Mouse (Mus musculus) neural tube, embryonic 14.5 days (tissue): ENCODE measurements around the gene Kdm2b. TPM values are rescaled to one million over a fixed set of nuclear protein-coding genes. Genes with fewer than 3 reads are reported as not detected.

Experiments
- ATAC-seq: fragments of 200-750 bp; cut with Nextera tagmentation; 2 replicates; pipeline ENCODE4 v1.8.0; 2017; ENCODE audit warnings: low read depth, mild to moderate bottlenecking, moderate TSS enrichment, moderate library complexity
- H3K27ac ChIP-seq: fragments of 300-500 bp; sonication (generic); 2 replicates; pipeline ENCODE4 v1.5.1; 2014; ENCODE audit warnings: low read depth, mild to moderate bottlenecking, control low read depth, low read length, moderate library complexity, mixed read lengths
- H3K27me3 ChIP-seq: fragments of 300-500 bp; sonication (generic); 2 replicates; pipeline ENCODE4 v1.6.1; 2014; ENCODE audit warnings: low read length; ENCODE audit not compliant: control insufficient read depth, insufficient read depth
- H3K36me3 ChIP-seq: fragments of 300-500 bp; sonication (generic); 2 replicates; pipeline ENCODE4 v1.6.1; 2014; ENCODE audit warnings: low read length, mixed read lengths; ENCODE audit not compliant: control insufficient read depth, insufficient read depth
- H3K4me1 ChIP-seq: fragments of 300-500 bp; sonication (generic); 2 replicates; pipeline ENCODE4 v1.6.1; 2014; ENCODE audit warnings: low read length; ENCODE audit not compliant: control insufficient read depth, insufficient read depth
- H3K4me2 ChIP-seq: fragments of 300-500 bp; sonication (generic); 2 replicates; pipeline ENCODE4 v1.6.1; 2014; ENCODE audit warnings: mild to moderate bottlenecking, low read depth, low read length, control low read depth
- H3K4me3 ChIP-seq: fragments of 300-500 bp; sonication (generic); 2 replicates; pipeline ENCODE4 v1.5.1; 2014; ENCODE audit warnings: low read depth, low read length, control low read depth, mixed read lengths
- H3K9ac ChIP-seq: fragments of 300-500 bp; sonication (generic); replicated peaks from 2 replicates; pipeline ENCODE4 v1.6.1; 2014; ENCODE audit warnings: low read depth, mild to moderate bottlenecking, control low read depth, low read length, mixed read lengths
- H3K9me3 ChIP-seq: fragments of 300-500 bp; sonication (generic); 2 replicates; pipeline ENCODE4 v1.6.1; 2016; ENCODE audit warnings: low read length; ENCODE audit not compliant: control insufficient read depth
- WGBS: fragments of 180-500 bp; shearing (Covaris S2); extraction: QIAGEN DNeasy Blood & Tissue Kit; methylation state at CpG from one replicate; pipeline ENCODE4 v1.1.7; 2014; 5-methylcytosine and 5-hydroxymethylcytosine counted together
- polyA plus RNA-seq: library from polyadenylated mRNA; unstranded; fragments of >200 nt; fragmentation: Nextera tagmentation; extraction: Ambion mirVana; gene quantifications from 2 replicates; pipeline ENCODE4 v1.2.1, GENCODE M21; 2014

The Kdm2b gene
- polyA plus RNA-seq, 1 experiment from 2014 or later: 82.7 TPM

- Histone ChIP-seq H3K4me2 (peak overlapping the region; percentile 90), H3K4me1 (peaks cover 17% of the 10 kb centered on the region), H3K4me3 (peak overlapping the region; percentile 85), H3K36me3 (no peaks in the 10 kb centered on the region), H3K27me3 (no peaks in the 10 kb centered on the region), H3K9ac (peak overlapping the region; percentile 93), H3K27ac (peak overlapping the region; percentile 96), H3K9me3 (no peaks in the 10 kb centered on the region)
- WGBS: under 1% methylated on average over 75 of the region's 120 CpGs
- ATAC-seq: peak; percentile 97
Observed at GRCm38 (mm10) chr5:122899777-122900557, 89.7 kb downstream of the Kdm2b start.

GRCm38 (mm10) chr5:122898963-122899776 lies 90.5 kb downstream of the Kdm2b start:
- peak overlapping the region; percentile 85 for H3K4me3 ChIP-seq
- H3K27ac ChIP-seq: peak overlapping the region; percentile 96
- 2% methylated on average over 45 of the region's 45 CpGs for WGBS
- H3K27me3 ChIP-seq: no peaks in the 10 kb centered on the region
- peak overlapping the region; percentile 93 for H3K9ac ChIP-seq
- H3K9me3 ChIP-seq: no peaks in the 10 kb centered on the region
- H3K36me3 ChIP-seq: no peaks in the 10 kb centered on the region
- ATAC-seq: no peak
- peaks cover 17% of the 10 kb centered on the region for H3K4me1 ChIP-seq
- H3K4me2 ChIP-seq: peak overlapping the region; percentile 90

- peak overlapping the region; percentile 90 for H3K4me2 ChIP-seq
- no peak overlapping the region for H3K27ac ChIP-seq
- WGBS: 86% methylated on average over 6 of the region's 6 CpGs
- no peak overlapping the region for H3K9ac ChIP-seq
- peaks cover 17% of the 10 kb centered on the region for H3K4me1 ChIP-seq
- no peak for ATAC-seq
- no peaks in the 10 kb centered on the region for H3K36me3 ChIP-seq
- H3K27me3 ChIP-seq: no peaks in the 10 kb centered on the region
- no peaks in the 10 kb centered on the region for H3K9me3 ChIP-seq
- H3K4me3 ChIP-seq: no peak overlapping the region
Observed at GRCm38 (mm10) chr5:122898153-122898552, 91.5 kb downstream of the Kdm2b start.

- WGBS: 83% methylated on average over 4 of the region's 4 CpGs
- H3K27me3 ChIP-seq: no peaks in the 10 kb centered on the region
- peaks cover 13% of the 10 kb centered on the region; the same call in 1 of the 2 replicates for H3K4me1 ChIP-seq
- no peak overlapping the region for H3K9ac ChIP-seq
- H3K9me3 ChIP-seq: no peaks in the 10 kb centered on the region
- no peak overlapping the region for H3K4me2 ChIP-seq
- no peak overlapping the region for H3K27ac ChIP-seq
- no peaks in the 10 kb centered on the region for H3K36me3 ChIP-seq
- no peak for ATAC-seq
- no peak overlapping the region for H3K4me3 ChIP-seq
Observed at GRCm38 (mm10) chr5:122894821-122895220, 94.8 kb downstream of the Kdm2b start.

- H3K27ac ChIP-seq: no peak overlapping the region
- no peak overlapping the region for H3K4me2 ChIP-seq
- H3K9me3 ChIP-seq: no peaks in the 10 kb centered on the region
- H3K4me1 ChIP-seq: peaks cover 13% of the 10 kb centered on the region; the same call in 1 of the 2 replicates
- no peaks in the 10 kb centered on the region for H3K27me3 ChIP-seq
- ATAC-seq: no peak
- WGBS: 86% methylated on average over 5 of the region's 5 CpGs
- no peak overlapping the region for H3K9ac ChIP-seq
- no peaks in the 10 kb centered on the region for H3K36me3 ChIP-seq
- no peak overlapping the region for H3K4me3 ChIP-seq
Observed at GRCm38 (mm10) chr5:122894007-122894637, 95.5 kb downstream of the Kdm2b start.

- H3K36me3 ChIP-seq: no peaks in the 10 kb centered on the region
- WGBS: 97% methylated on average over 6 of the region's 6 CpGs
- no peak overlapping the region for H3K4me2 ChIP-seq
- no peak overlapping the region for H3K9ac ChIP-seq
- ATAC-seq: no peak
- H3K9me3 ChIP-seq: no peaks in the 10 kb centered on the region
- H3K4me3 ChIP-seq: no peak overlapping the region
- no peak overlapping the region for H3K27ac ChIP-seq
- H3K27me3 ChIP-seq: no peaks in the 10 kb centered on the region
- H3K4me1 ChIP-seq: peaks cover 5% of the 10 kb centered on the region; the same call in 1 of the 2 replicates
Observed at GRCm38 (mm10) chr5:122893270-122893669, 96.4 kb downstream of the Kdm2b start.

- H3K27me3 ChIP-seq: no peaks in the 10 kb centered on the region
- H3K9me3 ChIP-seq: no peaks in the 10 kb centered on the region
- H3K36me3 ChIP-seq: no peaks in the 10 kb centered on the region
- no peaks in the 10 kb centered on the region for H3K4me1 ChIP-seq
- no peak overlapping the region for H3K27ac ChIP-seq
- WGBS: 64% methylated on average over 2 of the region's 2 CpGs
- H3K4me2 ChIP-seq: no peak overlapping the region
- H3K9ac ChIP-seq: no peak overlapping the region
- no peak overlapping the region for H3K4me3 ChIP-seq
- ATAC-seq: no peak
Observed at GRCm38 (mm10) chr5:122890396-122890795, 99.2 kb downstream of the Kdm2b start.

- no peaks in the 10 kb centered on the region for H3K36me3 ChIP-seq
- H3K27ac ChIP-seq: no peak overlapping the region
- no peak overlapping the region for H3K4me3 ChIP-seq
- H3K9ac ChIP-seq: no peak overlapping the region
- H3K4me2 ChIP-seq: no peak overlapping the region
- H3K27me3 ChIP-seq: no peaks in the 10 kb centered on the region
- WGBS: 89% methylated on average over 16 of the region's 16 CpGs
- no peaks in the 10 kb centered on the region for H3K4me1 ChIP-seq
- no peaks in the 10 kb centered on the region for H3K9me3 ChIP-seq
- ATAC-seq: no peak
Observed at GRCm38 (mm10) chr5:122888612-122889214, 100.9 kb downstream of the Kdm2b start.
